Mouse (Mus musculus): ENCODE measurements at regions not wholly inside any gene's neighbourhood (a gene's known extent, or its start where the extent isn't known, plus 50 kb on each side); places are given as distances from the start of the nearest gene placed in this dataset.

GRCm38 (mm10) chr14:24956528-24957210 is 469.7 kb downstream of the Rps24 start:
- ATAC-seq: no peak

GRCm38 (mm10) chr14:24957392-24957791 is 470.5 kb downstream of the Rps24 start:
- ATAC-seq: no peak

GRCm38 (mm10) chr14:24958821-24959220 is 471.9 kb downstream of the Rps24 start:
- no peak for ATAC-seq

- ATAC-seq: no peak
Observed at GRCm38 (mm10) chr14:24959401-24959800, 472.5 kb downstream of the Rps24 start.

- no peak for ATAC-seq
Observed at GRCm38 (mm10) chr14:24960082-24960482, 473.2 kb downstream of the Rps24 start.

- ATAC-seq: no peak
Observed at GRCm38 (mm10) chr14:24960875-24961274, 473.9 kb downstream of the Rps24 start.

- ATAC-seq: no peak
Observed at GRCm38 (mm10) chr14:24961721-24962120, 474.8 kb downstream of the Rps24 start.

GRCm38 (mm10) chr14:24969584-24969983 is 482.7 kb downstream of the Rps24 start:
- no peak for ATAC-seq

GRCm38 (mm10) chr14:24972357-24972756 is 485.4 kb downstream of the Rps24 start:
- ATAC-seq: no peak

- ATAC-seq: no peak
Observed at GRCm38 (mm10) chr14:24973039-24973438, 485.9 kb upstream of the Zmiz1 start.

- no peak for ATAC-seq
Observed at GRCm38 (mm10) chr14:24973591-24973990, 485.4 kb upstream of the Zmiz1 start.

GRCm38 (mm10) chr14:24982489-24982888 is 476.5 kb upstream of the Zmiz1 start:
- ATAC-seq: no peak

GRCm38 (mm10) chr14:24983279-24983678 is 475.7 kb upstream of the Zmiz1 start:
- no peak for ATAC-seq

GRCm38 (mm10) chr14:24985806-24986359 is 473.1 kb upstream of the Zmiz1 start:
- no peak for ATAC-seq

GRCm38 (mm10) chr14:24986404-24986803 is 472.6 kb upstream of the Zmiz1 start:
- no peak for ATAC-seq

GRCm38 (mm10) chr14:24993751-24994658 is 465.0 kb upstream of the Zmiz1 start:
- ATAC-seq: no peak

GRCm38 (mm10) chr14:24995226-24995625 is 463.8 kb upstream of the Zmiz1 start:
- no peak for ATAC-seq

- ATAC-seq: no peak
Observed at GRCm38 (mm10) chr14:24997786-24998509, 461.0 kb upstream of the Zmiz1 start.

- no peak for ATAC-seq
Observed at GRCm38 (mm10) chr14:24999008-24999572, 459.9 kb upstream of the Zmiz1 start.

- ATAC-seq: no peak
Observed at GRCm38 (mm10) chr14:25005241-25005946, 453.6 kb upstream of the Zmiz1 start.

- ATAC-seq: no peak
Observed at GRCm38 (mm10) chr14:25011926-25012325, 447.1 kb upstream of the Zmiz1 start.
